Mouse (Mus musculus) heart, adult 18-20 months (tissue): Measurements from ENCODE around the gene Rims3. TPM values are rescaled to one million over a fixed set of nuclear protein-coding genes. Genes with fewer than 3 reads are reported as not detected.

Experiments used
- DNase-seq, 2 experiments: peaks; one replicate each; pipeline ENCODE4 v3.0.0; 2021 to 2022; ENCODE audit warnings: mixed read lengths in 1 of 2
- total RNA-seq, 2 experiments: library from RNA; stranded (reverse); gene quantifications; 2 replicates each; pipeline ENCODE4 v1.2.3; 2021

Gene Rims3
- total RNA-seq, 2 experiments from 2014 or later = 0.05 TPM; not detected in 1

DNA sequence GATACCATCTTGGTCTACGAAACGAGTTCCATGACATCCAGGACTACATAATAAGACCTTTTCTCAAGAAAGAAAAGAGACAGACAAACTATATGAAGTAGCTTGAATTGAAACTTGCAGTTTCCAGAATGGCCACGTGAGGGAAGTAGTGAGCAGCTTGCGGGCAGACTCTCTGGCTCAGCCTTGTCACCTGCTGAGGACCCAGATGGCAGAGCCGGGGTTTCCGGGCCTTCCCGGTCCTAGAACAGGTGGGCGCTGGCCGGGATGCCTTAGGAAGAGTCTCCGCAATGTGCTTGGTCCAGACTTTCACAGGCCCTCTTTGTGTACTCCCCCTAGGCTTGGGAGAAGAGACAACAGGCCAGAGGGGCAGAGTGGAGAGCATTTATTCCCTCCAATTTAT lies 3.7 kb upstream of the Rims3 start:
- DNase-seq = peak; percentile 24 to 83

DNA sequence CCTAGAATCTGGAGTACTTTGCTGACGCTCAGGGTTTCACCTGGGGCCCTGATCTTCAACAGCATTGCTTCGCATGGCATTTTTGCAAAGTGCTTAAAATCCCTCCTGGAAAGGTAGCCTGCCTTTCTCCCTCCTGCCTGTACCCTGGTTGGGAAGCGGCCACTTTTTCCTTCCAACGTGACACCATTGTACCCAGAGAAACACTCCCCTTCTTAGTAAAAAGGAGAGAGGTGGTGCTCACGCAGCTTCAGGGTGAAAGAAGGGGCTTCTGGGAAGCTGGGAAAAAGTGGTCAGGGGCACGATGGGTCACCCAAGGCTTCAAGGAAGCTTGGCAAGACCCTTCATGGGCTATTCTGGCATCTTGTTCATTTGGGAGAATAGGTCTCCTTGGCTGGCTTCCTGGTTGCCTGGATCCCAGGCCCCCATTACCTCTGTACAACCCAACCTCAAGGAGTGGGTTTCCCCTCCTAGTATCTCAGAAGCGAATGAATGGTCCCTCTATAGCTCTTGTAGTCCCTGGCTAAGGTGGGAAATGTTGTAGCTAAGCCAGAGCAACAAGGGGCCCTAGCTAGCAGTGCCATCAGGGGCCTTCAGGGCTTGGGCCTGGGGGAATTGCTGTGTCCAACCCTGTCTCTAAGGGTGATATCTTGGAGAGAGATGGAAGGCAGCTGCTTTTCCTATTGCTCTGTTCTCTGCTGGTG lies 894 bp downstream of the Rims3 start:
- DNase-seq = no peak

DNA sequence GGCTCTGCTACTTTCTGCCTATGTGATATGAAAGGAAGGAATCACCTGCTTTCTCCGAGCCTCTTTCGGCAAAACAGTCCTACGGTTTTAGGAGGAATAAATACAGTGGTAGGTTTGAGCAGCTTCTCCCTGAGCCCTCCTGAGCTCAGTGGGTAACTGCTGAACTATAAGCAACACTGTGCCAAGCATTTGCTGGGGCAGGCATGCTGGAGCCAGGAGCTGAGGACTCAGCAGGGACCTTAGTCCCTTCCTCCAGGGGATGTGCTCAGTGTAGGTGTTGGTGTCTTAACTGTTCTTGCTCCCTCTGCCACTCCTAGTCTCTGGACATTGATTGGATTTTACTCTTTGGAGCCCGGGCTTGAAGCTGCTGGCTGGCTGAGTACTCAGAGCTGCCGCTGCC lies 1.8 kb downstream of the Rims3 start:
- DNase-seq = no peak

DNA sequence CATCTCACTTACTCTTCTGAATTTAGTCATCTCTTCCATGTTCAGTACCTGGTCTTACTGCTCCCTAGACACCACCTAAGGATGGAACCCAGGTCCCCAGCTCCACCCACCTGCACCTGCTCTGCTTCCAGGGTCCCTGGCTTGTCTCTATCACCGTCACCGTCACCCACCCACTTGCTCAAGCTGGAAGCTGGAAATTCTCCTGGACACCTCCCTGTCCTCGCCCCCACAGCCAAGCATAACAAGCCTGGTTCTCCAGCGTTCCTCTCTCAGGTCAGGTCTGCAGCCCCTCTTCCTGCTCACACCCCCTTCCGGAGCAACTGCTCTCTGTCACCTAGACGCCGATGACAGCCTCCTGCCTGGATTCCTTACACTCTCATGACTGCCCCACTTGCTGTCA lies 5.2 kb downstream of the Rims3 start:
- no peak for DNase-seq

DNA sequence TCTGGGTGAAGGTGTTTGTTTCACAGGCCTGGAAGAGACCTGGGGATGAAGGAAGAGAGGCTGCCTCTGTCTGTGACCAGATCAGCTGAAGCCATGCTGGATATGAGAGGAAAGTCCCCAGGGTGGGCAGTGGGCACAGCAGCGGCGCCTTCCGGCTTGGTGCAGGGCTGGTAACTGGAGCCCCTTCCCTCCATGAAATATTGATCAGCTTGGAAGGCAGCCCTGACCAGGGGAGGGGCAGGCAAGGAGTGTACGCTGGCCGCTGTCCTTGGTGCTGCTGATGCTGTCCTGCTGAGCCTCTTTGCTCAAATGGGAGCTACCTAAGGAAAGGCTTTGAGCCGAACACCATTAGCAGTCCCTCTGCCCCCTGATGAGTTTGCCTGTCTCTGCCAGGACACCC lies 11.6 kb downstream of the Rims3 start:
- DNase-seq = peak in 1 of 2 experiments; percentile 10

DNA sequence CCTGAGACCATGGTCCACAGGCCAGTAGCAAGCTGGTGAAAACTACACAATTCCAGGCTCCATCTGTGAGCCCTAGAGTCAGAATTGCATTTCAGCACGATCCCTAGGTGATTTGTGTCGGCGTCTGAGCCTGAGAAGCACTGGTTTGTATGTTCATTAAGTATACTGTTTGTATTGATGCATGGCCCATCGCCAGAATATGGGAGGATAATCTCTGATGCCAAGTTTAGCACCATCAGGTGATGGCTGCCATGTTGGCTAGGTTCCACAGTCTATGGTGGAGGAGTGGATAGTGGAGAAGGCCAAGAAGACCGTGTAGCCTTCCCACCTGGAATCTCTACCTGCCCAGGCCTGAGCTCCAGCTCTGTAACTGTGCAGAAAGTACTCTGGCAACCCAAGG lies 13.6 kb downstream of the Rims3 start:
- DNase-seq = no peak

DNA sequence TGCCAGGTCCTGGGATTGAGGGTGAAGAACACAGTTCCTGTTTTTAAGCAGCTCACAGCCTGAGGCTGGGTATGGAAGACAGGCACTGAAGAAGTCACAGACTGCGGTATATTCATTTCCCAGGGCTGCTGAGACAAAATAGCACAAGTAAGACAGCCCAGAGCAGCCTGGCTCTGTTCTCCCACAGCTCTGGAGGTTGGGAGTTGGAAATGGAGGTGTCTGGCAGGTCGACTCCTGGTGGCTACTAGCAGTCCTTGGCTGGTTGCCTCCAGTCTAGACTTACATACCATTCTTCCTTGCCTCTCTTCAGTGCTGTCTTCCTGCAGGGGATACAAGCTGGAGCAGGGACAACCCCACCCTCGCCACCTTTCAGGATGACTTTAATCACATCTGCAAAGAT lies 14.4 kb downstream of the Rims3 start:
- no peak for DNase-seq

DNA sequence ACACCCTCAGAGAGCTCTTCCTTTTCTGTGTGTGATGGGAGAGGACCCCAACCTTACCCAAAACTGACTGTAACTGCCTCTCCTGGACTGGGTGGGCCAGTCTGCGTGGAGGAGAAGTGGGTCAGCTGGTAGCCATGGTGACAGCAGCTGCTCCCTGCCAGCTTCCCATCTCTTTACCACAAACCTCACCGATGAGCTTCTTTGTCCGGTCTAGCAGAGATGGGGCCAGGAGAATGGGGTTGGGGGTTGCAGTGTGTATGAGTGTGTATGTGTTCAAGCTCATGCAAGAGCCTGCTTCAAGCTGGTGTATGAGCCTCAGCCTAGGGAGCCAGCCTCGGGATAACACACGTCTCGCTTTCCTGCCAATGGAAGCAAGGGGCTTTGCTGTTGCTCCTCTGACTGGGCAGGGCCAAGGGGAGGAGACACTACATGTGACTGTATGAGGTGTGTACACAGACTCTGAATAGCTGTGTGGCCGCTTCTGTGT lies 15.7 kb downstream of the Rims3 start:
- no peak for DNase-seq

DNA sequence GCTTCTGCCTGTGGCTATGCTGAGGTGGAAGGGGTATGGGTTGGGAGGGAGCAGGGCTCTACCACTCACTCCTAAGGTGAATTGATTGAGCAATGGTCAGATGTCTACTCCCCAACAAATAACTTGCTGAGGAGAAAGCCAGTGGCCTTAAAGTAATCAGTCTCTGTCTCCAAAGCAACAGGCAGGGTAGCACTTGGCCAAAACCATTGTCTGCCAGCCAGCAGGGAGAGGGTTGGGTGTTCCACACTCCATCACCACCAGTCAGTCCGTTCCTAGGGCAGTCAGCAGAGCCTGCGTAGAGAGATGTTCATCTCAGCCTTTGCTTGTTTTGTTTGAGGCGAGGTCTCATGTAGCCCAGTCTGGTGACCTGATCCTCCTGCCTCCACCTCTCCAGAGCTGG lies 21.3 kb downstream of the Rims3 start:
- DNase-seq = no peak

DNA sequence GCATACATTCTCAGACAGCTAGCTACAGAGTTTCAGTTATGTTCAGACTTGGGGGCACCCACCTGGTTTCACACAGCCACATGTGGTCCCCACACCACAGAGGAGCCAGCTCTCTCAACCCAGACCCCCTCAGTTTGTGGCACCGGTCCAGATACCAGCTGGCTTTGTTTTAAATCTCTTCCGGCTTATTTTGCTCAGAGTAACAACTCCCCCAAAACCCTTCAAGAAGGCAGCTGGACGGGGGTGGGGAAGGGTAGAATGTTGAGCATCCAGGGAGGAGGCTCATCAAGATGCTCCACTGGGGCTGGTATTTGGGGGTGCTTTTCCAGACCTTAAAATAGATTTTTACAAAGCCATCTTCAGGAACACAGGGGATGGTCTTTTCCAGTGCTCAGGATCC lies 24.1 kb downstream of the Rims3 start:
- no peak for DNase-seq

DNA sequence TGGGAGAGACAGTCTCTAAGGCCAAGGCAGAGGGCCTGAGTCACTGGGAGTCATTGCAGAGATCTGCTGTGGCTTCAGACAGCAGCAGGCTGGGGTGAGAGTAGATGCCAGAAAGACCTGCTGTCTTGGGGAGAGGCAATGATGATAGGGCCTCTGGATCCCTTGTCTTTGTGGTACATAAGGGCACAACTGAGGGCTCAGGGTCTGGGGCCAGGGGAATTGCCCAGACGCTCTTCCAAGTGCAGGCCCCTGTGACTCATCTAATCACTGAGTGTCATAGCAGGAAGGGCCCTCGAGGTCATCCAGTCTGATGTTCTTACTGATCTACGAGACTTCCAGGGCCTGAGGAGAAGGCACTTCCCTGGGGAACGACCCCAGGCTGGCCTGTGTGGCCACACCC lies 24.8 kb downstream of the Rims3 start:
- no peak for DNase-seq

DNA sequence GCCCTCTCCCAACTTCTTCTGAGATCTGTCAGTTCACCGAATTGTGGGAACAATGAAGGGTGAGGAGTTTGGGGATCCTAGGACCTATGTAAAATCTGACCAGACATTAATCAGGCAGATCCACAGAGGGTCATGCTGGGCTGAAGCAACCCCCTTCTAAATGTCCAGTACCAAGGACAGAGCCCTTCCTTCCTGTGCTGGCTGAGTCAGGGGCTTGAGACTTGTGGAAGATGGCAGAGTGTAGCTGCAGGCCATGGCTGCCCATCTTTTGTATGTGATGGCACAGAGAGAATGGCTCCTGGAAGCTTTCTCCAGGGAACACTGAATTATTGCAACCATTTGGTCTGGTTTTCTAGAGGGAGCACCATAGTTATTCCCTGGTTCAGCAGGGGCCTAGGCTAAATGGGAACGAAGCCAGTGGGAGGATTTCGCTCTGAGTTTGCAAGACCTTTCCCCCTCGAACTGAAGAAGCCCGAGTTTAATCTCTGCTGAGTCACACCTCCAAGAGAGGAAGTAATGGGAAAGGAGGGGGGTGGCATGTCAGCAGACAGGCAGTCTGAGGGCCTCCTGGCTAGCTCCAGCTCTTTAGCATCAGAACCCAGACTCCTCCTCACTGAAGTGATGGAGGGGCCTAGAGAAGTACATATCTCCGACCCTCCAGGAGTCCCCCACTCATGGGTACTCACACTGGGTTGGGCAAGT lies 26.3 kb downstream of the Rims3 start:
- DNase-seq = no peak

DNA sequence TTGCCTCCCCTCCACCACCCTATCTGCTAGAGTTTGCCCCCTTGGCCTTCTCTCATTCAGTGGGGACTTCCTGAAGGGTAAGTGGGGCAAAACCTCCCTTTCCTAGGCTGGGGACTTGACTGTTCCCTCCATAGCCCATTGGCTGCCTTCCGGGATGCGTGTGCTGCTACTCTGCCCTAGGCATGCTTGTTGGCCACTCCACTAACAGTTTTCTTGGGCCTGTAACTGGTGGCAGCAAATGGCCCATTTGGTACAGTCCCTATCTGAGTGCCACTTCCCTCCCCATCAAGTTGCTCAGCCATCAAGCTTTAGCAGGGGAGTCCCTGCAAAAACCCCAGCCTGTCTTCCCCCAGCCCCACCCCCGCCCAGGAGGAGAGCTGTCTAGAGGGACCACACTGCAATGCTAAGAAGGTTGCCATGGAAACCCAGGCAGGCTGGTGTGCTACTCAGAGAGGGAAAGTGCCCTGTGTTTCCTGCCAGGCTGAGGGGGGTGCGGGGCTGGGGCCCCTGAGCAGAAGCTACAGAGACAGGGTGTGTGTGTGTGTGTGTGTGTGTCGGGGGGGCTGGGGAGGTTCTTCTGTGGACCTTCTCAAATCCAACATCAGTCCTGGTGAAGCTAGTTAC lies 27.5 kb downstream of the Rims3 start:
- DNase-seq = no peak

DNA sequence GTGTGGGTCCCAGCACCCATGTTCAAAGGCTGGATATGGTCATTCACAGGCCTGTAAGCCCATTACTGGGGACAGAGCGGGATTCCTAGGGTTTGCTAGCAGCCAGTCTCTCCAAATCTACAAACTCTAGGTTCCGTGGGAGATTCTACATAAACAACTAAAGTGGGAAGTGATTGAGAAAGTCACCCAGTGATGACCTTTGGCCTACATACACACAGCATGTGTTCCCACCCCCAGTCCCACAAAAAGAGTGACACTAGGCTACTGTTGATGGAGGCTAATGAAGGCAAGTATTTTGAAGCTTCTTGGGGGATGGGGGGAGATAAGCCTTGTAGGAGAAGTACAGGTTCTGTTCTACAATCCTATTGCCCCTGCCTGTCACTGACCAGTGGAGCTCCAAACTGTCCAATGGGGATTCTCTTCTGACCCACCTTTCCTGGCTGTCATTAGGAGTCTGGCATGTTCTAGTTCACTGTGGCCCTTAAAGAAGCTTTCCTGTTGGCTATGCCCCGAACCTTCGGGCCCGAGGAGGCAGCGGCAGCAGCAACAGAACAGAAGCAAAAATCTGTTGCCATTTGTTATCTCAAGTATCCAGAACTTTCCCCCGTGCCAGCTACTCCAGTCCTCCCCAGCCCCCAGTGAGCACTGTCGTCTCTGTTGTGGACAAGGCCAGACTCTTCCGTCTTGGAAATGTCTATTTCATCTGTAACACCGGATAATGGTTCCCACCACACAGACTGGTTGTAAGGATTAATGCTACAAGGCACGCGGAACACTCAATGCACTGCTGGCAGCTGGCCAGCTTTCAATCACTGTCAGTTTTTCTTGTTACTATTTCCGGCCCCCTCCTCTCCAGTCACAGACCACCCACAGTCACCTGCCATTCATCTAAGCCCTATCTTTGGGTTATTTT lies 30.8 kb downstream of the Rims3 start:
- no peak for DNase-seq

DNA sequence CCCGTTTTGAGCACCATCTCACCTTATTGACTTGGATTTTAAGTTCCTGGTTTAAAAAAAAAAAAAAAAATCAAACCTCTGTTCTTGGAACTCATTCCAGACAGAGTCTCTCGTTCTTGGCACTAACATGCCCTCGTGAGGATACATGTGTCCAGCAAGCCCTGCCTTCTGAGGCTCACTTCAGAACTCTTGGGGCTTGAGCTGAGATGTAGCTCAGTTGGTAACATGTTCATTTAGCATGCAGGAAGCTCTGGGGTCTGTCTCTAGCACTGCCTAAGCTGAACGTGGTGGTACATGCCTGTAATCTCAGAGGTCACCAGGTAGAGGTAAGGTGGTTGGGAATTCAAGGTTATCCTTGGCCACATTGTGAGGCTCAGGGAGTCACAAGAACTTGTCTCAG lies 31.5 kb downstream of the Rims3 start:
- no peak for DNase-seq

DNA sequence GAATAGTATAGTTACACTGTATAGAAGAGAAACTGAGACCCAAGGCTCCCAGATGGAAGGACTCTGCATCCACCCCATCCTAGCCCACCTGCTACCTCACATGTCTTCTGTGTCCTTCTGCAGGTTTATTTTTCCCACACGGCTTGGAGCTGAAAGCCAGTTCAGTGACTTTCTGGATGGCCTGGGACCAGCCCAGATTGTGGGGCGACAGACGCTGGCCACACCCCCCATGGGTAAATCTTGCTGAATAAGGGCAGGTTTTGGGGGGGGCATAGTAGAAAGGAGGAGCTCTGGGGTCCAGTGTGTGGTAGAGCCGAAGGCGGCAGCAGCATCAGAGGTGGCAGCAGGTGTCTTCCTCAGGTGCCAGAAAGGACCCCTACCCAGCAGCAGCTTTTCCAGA lies 32.2 kb downstream of the Rims3 start:
- DNase-seq = no peak

DNA sequence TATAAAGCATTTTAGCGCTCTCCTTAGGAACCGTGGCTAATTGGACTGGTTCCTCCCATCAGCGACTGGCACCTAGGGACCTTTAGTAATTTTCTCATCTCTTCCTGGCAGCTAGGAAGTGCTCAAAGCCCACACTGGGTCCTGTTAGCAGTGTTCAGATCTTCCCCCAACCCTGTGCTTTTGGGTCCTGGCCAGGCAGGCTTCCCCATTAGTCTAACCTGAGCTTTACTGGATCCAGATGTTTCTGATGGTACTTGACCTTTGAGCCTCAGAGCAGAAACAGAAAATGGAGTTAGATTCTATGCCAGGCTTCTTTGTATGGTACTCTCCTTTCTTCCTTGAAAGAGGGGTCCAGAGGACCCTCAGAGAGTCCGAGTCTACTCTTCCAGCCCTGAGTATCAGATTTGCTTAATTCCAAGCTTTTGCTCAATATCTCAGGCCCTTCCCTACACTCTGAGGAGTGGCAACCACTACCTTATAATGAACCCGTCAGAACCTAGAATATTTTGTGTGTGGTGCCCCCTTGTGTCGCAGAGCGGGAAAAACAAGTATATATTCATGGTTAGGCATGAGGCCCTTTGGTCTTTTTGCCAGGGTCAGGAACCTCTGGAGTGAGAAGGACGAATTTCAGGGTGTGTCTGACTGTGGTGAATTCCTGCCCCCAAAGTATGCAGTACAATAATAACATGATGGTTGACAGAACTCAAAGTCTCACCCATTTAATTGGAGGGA lies 32.9 kb downstream of the Rims3 start:
- DNase-seq = peak; percentile 14 to 66

DNA sequence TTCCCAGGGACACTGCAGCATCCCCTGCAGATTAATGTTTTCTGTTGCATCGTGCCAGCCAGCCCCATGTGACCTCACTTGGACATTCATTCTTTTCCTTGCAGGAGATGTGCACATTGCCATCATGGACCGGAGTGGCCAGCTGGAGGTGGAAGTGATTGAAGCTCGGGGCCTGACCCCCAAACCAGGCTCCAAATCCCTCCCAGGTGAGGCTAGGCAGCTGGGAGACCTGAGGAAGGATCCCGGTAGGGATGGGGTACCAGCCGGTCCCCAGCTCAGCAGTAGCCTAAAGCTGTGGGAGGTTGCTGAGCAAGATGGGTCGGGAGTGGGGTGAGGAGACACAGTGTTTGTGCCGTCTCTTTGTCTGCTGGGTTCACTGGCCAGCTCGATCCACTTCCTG lies 34.3 kb downstream of the Rims3 start:
- no peak for DNase-seq

DNA sequence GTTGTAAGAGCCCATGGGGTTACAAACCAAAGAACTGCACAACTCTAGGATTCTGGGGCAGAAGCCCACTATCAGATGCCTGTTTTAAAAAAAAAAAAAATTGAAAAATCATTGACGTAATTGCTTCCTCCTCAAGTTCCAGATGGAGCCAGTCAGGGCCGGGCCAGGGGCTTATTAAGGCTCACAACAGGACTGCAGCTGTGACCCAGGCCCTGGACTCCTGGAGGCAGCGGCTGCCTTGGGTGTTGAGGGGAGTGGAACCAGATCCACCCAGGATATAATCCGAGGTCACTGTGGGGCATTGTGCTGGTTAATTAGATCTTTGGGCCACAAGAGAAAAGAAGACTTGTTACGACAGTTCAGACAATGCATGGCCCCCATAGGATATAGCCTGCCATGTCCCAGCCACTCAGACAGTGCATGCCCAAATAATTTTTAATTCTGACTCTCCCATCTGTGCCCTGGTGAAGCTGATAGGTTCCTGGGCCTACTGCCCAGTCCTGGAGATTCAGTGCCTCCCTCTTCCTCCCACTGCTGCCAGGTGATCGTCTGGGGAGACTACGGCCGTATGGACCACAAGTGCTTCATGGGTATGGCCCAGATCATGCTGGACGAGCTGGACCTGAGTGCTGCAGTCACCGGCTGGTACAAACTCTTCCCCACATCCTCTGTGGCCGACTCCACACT lies 36.3 kb downstream of the Rims3 start:
- DNase-seq = no peak

DNA sequence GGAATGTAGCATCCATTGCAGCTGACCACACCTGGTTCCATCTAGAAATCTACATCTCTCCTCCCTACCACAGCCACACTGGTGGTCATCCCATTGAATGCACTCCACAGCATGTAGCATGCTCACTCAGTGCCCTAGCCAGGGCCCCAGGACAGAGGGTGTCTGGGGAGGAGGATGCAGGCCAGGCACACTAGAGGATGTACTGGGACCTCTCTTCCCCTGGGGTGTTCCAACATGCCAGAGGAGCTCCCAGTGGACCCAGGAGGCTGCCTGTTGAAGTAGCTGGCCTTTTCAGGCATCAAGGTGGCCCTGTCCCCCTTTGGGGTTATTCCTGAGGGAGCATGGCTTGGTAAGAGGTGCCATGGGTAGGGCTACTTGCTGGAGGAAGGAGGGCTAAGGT lies 37.3 kb downstream of the Rims3 start:
- DNase-seq = no peak

DNA sequence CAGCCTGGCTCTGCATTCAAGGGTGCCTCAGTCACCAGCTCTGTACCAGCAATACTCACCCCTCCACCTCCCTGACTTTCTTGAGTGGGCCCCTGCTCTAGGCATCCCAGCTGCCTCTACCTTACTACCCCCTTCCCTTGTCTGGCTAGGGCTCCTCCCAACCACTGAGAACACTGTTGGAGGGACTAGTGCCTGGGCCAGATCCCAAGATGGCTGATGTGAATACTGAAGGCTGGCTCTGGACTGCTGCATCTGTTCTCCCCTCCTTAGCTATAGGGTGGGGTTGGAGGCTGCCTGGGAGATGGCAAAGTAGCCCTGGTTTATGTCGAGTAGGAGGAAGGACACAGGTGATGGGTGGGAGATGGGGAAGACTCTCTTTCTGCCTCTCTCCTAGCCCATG lies 37.9 kb downstream of the Rims3 start:
- no peak for DNase-seq
